Mouse (Mus musculus): Measurements from ENCODE around the gene Clasp2.
"Not testable (repeated sequence)": the region's sequence is repeated elsewhere in the genome, so short reads cannot be mapped to it uniquely, and the experiment has no call there.

Clasp2 gene

DNA sequence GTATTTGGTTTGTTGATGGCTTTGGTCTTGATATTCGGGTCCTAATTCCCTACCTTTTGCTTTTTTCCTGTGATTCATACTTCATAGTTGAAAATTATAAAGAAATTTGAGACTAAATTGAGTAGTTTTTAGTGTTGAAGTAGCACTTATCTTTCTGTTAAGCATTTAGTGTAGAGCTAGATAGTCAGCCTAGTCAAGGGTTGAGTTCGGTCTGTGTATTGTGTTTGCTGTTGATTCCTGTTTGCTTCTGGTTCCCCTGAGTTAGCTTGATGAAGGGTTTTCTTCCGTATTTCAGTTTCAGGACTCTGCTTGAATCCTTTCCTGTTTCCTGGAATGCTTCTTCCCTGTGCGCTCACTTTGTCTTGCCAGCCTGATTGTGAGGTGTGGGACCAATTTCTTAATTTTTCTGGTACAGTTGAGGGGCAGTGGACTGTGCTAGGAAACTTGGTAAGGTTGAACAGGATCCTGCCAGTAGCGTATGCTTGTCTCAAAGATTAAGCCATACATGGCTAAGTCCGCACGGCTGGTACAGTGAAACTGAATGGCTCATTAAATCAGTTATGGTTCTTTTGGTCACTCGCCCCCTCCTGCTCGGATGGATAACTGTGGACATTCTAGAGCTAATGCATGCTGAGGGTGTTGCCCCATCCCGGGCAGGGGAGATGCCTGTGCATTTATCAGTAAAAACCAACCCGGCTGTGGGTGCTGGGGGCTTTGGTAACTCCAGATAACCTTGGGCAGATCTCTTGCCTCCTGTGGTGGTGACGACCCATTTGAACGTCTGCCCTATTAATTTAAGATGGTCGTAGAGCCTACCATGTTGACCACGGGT lies 14.8 kb downstream of the Clasp2 start:
- DNase-seq (ENCODE audit: low read depth, low spot score) = no peak

DNA sequence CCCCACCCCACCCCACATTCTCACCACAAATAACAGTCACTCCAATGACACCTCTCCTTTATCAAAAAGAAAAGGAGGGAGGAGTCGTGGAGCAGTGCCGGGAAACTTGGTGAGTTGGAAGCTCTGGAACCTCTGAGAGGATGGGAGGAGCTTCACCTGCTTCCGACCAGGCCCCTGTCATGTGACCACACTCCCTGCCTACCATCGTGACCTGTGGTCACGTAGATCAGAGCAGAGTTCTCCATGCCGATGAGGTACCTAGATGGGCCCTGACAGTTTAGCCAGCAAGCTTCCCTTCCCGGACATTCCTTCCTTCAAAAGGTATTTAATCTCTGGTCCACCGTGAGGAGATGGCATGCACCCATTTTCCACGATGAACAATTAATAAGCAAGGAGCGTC lies 17.2 kb downstream of the Clasp2 start:
- DNase-seq (ENCODE audit: low read depth, low spot score) = no peak

DNA sequence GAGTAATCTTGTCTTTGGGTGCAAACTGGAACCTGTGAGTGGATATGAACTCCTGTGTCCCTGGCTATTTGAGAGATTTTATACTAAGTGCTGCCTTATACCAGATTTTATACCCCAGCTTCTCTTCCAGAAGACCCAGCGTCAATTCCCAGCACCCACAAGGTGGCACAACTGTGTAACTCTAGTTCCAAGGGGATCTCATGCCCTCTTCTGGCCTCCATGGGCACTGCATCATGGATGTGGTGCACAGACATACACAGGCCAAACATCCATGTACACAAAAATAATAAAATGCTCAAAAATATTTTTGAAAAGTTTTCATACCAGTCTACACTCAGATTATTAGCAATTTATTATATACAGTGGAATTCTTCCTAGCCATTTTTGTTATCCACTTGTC lies 18.4 kb downstream of the Clasp2 start:
- DNase-seq (ENCODE audit: low read depth, low spot score) = no peak

DNA sequence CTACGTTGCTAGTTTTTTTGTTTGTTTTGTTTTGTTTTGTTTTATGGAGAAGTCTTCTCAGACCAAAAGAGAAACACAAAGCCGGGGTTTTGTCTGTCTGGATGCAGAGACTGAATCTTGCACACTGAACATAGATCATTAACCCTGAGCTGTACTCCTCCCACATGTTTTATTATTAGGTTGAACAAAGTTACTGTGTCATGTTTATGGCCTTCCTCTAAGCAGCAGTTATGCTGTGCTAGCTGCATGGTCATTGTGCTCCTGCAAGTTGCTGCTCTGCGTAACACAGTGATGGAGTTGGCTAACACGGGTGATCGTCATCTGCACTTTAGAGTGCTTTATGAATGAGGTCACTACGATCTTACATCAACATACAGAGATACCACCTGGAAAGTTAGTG lies 21.1 kb downstream of the Clasp2 start:
- DNase-seq (ENCODE audit: low read depth, low spot score) = no peak

DNA sequence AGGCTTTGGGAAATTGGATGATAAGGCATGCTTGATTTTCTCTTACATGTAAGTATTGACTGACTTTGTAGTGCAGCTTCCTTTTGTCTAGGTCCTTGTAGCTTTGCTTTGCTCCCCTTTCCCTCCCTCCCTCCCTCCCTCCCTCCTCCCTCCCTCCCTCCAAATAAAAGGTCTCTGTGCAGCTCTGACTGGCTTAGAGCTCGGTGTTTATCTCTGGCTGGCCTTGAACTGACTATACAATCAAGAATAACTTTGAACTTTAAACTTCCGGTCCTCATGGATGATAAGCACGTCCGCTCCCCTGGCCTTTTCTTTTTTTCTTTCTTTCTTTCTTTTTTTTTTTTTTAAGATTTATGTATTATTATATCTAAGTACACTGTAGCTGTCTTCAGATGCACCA lies 21.9 kb downstream of the Clasp2 start:
- no peak for DNase-seq (ENCODE audit: low read depth, low spot score)

DNA sequence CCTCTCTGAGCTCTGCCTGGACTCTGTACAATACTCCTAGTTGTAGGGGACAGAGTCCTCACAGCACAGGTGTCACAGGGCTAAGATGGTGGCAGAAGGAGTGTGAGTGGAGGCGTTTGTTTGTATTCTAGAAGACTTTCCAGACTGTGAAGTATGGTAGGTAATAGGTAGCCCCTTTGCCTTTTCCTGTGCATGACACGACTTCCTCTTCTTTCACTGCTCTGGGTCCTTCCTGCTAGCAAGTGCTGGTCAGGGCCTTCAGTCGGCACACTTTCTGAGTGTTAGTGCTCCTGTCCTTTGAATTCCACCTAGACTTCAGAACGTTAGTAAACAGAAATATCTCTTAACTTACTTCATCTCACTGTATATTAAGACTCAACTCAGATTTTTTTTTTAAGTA lies 29.4 kb downstream of the Clasp2 start:
- DNase-seq (ENCODE audit: low read depth, low spot score) = no peak

DNA sequence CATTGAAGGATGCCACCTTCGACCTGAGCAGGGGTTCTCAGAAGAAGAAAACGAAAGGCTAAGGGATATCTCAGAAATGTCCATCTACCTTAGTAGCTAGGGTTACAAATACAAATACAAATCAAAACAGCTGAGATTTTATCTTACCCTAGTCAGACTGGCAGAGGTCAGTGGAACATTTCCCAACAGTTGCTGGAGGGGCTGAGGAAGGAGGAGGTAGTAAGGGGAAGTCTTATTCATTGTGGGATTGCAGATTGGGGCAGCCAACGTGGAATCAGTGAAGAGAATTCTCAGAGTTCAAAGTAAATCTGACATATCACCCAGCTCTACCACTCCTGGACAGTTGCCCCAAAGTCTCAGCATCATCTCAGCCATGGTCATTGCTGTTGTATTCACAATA lies 39.6 kb downstream of the Clasp2 start:
- DNase-seq (ENCODE audit: low read depth, low spot score) = no peak

DNA sequence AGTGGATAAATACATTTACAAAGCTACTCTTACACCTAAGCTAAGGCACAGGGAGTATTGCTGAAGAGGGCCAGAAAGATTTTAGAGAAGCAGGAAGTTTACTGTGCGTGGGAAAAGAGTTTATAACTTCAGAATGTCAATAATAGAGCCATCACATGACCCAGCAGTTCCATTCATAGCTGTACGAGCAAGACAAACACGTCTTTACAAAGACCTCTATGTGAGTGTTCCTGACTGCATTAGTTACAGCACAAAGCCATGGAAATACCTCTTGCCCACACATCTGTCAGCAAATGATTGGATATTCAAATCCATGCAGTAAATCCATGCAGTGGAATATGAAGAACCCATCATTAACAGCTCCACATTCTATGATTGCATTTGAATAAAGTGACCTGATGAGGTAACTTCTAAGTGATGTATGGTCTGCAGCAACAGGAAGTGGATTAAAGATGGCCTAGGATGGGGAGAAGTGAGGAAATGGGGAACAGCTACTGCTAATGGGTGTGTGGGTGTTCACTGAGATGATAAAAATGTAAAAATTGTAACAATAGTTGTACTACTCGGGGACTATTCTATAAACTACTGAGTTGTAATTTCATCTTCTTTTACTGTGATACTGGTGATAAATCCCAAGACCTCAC lies 41.2 kb downstream of the Clasp2 start:
- no peak for DNase-seq (ENCODE audit: low read depth, low spot score)

DNA sequence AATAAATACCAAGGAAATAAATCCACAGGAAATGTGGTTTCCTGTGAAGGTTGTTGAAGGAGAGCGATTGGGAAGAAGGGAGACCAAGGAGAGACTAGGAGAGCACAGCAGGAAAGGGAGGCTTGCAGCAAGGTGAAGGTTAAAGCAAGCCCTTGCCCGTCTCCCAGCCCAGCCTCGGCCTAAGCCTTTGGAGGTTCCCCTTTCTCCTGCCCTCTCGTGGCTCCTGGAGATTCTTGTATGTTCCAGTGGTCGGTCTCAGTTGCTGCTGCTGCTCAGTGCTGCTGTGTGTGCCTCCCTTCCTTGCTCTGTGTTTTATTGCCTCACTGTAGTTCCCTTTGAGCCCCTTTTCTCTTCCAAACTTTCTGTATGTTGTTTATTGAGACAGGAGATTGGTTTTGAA lies 42.4 kb downstream of the Clasp2 start:
- DNase-seq (ENCODE audit: low read depth, low spot score) = no peak

DNA sequence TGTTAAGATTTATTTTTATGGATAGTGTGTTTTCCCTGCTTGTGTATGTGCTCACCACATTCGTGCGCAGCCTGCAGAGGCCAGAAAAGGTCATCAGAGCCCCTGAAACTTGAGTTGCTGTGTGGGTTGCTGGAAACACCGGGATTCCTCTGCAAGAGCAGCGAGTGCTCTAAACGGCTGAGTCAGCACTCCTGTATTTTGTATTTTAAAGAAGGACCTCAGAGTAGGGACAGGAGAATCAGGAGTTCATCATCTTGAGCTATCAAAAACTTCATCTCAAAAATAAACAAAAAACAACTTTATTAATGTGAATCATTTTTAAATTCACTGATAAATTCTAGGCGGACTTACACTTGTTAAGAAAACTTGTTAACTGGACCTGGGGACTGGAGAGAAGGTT lies 48.0 kb downstream of the Clasp2 start:
- DNase-seq (ENCODE audit: low read depth, low spot score) = not testable (repeated sequence)

DNA sequence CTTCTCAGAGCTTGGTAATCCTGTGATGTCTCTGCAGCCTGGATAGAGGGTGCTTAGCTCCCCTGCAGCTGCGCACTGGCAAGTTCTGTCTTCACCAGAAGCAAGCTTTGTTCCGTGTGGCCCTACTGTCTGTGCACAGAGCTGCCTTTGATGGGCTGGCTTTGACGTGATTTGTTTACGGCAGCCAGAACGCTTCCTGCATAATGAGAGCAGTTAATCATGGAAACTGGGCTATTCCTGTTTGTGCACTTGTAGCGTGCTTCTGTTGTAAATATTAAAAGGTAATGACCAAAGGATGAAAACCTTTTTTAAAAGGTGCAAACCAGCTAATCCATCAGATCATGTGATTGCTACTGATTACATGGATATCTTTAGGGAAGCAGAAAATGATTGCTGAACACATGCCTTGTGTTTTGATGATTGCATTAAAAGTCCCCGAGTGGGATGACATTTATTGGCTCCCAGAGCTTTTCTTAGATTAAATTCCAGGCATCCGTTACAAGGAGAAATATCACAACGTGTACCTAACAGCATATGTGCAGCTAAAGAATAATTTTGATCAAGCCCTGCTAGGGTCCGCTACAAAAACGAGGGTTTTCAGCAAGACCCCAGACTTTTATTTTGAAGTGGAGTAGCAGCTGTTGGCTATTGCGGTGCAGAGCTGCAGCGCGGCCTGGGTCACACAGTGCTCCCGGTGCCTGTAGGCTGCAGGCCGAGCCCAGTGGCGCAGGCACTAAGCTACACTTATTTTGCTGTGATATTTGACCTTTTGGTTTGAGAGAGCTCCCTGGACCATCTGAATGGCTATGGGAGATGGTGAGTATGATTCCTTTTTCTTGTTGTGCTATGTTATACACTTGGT lies 51.6 kb downstream of the Clasp2 start:
- no peak for DNase-seq (ENCODE audit: low read depth, low spot score)

DNA sequence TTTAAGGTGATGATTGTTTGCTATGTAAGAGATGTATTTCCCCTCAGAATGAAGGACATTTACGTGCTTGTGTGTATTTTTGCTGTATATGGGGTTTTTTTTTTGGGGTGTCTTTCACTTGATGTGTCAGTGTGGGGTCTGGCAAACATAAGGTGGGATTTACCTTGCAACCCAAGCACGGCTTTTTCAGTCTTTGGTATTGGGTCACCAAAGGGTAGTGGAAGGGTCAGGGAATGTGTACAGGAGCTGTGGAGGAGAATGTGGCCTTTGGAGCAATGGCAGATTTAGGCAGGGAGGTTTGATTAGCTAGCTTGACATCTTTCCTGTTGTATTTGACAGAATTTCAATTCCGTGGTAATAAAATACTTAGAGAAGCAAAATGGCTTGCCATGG lies 52.2 kb downstream of the Clasp2 start:
- no peak for DNase-seq (ENCODE audit: low read depth, low spot score)

DNA sequence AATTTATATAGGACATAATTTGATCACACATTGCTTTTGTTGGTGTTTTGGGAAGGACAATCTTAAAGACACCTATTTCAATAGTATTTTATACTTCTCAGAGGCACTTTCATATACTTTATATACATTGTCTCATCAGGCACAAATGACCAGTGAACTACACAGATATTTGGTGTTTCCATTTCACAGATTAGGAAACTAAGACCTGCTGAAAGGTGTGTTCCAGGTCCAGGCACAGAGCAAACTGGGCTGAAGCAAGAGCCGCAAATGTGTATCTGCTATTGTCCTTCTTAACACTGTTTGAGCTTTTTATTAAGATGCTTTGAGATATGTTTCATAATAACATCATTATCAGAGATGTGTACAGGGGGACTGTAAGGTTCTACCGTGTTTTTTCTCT lies 52.7 kb downstream of the Clasp2 start:
- no peak for DNase-seq (ENCODE audit: low read depth, low spot score)

DNA sequence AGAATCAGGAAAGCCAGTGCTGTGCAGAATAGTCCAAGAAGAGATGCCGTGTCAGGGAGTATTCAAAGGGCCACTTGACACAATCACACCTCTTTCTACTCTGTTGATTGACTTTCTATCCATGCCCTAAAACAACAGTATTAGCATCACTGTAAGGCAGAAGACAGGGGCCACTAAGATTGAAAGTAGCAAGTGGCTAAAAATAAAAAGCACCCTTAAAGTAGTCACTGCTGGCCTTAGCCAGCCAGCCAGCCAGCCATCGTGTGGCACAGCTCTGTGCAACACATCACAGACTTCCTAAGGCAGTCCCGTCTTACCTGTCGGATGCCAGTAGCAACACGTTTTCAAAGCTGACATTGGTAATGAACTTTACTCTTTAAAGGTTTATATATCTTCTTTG lies 55.9 kb downstream of the Clasp2 start:
- no peak for DNase-seq (ENCODE audit: low read depth, low spot score)

DNA sequence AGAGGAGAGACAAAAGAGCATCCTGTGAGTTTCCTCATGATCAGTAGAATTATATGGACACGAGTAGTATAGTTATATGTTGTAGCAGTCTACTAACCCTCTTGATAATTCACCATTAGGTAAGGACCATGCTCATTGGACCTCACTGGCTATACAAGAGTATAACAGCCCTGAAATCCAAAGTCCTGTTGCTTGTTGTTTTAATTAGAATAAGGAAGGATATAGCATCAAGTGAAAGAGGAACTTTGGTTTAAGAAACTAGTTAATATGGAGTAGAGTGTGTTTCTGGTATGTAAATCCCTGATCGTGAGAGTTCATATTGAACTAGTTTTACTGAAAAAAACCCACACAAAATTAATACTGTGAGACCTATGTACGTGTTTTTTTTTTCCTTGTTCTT lies 59.4 kb downstream of the Clasp2 start:
- no peak for DNase-seq (ENCODE audit: low read depth, low spot score)

DNA sequence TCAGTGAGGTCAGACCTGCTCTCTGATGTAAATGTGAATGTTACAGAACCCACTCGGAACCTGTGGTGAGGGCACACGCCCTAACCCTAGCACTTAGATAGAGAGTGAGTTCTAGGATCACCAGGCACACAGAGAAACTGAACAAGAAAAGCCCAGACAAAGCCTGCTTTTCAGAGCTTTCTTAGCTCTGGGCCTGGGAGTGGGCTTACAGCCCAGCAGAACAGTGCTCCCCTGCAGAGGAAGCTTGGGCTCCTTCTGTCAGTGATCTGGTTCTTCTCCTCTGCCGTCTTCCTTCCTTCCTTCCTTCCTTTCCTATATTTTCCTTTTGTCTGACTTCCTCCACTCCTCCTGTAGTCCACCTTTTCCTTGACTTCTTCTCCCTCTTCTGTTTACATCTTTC lies 61.5 kb downstream of the Clasp2 start:
- DNase-seq (ENCODE audit: low read depth, low spot score) = no peak

DNA sequence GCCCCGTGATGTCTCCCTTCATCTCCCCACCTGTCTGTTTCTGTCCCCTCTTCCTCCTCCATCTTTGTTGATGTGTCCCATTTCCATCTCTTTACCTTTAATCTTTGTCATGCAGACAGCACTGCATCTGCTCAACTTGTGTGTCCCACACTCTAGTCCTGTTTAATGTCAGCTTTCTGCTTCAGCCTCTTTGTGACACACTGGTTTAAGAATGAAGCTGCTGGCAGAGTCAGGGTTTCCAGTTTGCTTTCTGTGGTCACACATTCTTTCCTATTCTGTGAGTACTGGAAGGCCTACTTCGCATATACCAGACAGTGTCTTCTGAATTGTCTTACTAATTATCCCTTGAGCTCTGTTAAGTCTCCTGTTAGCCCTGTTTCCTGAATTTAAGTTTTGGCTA lies 62.5 kb downstream of the Clasp2 start:
- no peak for DNase-seq (ENCODE audit: low read depth, low spot score)

DNA sequence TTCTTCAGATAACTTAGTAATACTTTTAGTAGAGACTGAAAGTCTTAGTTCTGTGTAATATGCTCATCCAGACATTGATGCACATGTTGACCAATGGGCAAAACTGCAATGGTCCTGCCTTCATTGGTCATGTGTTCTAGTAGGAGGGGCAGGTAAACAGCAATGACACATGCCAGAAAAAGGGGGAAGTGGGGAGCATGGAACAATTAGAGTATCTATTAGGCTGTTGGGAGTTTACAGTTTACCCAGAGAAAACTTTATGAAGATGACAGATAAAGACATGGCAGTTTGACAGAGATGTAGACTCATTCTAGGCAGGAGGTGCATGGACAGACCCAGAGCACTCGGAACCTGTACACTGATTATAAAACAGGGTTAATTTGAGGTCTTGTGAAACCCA lies 64.1 kb downstream of the Clasp2 start:
- no peak for DNase-seq (ENCODE audit: low read depth, low spot score)

DNA sequence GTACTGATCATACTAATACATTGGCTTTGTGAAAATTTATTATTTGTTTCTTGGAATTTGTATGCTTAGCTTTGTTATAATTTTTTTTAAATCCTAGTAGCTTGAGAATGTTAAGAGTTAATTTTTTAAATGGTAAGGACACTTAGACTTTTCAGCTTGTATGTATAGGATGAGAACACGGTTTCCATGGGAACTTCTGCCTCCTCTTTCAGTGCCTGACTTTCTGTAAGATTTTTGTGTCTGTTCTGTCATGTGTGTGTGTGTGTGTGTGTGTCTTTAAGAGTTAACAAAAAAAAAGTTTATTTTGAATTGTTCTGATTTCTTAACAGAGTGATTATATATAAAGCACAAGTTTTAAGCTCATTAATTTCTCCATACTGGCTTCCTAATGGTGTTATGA lies 70.1 kb downstream of the Clasp2 start:
- DNase-seq (ENCODE audit: low read depth, low spot score) = no peak

DNA sequence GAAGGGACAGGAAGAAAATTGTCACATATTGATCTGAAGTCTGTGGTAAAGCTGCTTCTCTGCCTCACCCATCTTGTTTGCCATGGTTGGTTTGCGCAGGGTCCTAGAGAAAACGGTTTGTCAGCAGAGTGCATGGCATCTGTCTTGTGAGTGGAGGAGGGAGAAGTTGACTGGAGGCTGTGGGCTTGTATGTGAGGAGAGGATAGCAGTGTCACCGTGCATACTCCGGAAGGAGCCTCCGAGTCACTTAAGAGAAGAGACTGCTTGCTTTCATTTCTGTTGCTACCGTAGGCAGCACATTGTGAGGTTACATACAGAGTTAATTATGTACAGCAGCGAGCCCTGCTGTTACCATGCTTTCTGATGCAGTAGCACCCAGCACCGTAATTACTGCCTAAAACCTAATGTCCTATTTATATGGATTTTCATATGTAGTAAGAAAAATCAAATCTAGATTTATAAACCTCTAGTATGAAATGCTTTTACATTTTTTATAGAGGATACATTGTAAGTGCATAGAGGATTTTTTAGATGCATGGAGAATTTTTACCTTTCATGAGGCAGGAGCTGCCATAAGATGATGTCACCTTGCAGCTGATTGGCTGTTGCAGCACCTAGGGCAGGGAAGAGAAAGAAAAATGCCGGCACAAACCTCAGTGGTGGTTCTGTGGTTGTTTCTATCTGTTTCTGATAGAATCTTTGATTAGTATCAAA lies 70.8 kb downstream of the Clasp2 start:
- DNase-seq (ENCODE audit: low read depth, low spot score) = no peak

DNA sequence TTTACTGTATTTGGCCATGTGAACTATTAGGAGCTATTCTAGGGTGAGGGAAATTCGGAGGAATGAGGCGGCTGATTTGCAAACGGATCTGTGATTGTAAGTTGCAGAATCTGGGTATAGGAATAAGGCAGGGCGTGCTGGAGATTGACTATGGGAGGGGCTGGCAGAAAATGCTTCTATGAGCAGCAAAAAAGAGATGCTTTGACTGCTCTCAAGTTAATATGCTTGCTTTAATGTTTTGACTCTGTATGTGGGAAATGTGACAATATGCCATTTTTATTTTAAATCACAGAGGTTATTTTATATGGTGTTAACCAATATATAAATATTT lies 71.4 kb downstream of the Clasp2 start:
- no peak for DNase-seq (ENCODE audit: low read depth, low spot score)

DNA sequence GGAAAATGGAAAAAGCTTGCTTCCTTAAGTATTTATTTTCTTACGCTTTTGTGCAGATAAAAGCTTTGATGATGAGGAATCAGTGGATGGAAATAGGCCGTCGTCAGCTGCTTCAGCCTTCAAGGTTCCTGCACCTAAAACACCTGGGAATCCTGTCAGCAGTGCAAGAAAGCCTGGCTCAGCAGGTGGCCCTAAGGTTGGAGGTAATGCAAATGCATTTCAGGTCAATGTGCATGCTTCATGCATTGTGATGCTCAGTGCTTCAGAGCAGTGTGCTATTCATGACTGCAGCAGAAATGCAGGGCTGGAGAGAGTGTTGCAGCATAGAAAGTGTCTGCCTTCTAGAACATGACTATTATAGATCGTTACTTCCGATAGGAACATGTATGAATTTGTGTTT lies 71.8 kb downstream of the Clasp2 start:
- no peak for DNase-seq (ENCODE audit: low read depth, low spot score)
